Mouse (Mus musculus) heart, adult 2 months (tissue): Measurements from ENCODE around the gene Polr3h. TPM values are rescaled to one million over a fixed set of nuclear protein-coding genes. Genes with fewer than 3 reads are reported as not detected.
"Not testable (repeated sequence)": the region's sequence is repeated elsewhere in the genome, so short reads cannot be mapped to it uniquely, and the experiment has no call there.

ENCODE experiments used
- DNase-seq, 2 experiments: peaks; one replicate each; pipeline ENCODE4 v3.0.0; 2021
- H3K27ac ChIP-seq: fragments of 200-600 bp; 2 replicates; pipeline ENCODE4 v1.8.1; 2022
- H3K27me3 ChIP-seq: fragments of 200-500 bp; 2 replicates; pipeline ENCODE4 v1.6.1; 2012; ENCODE audit warnings: mild to moderate bottlenecking, low read length, inconsistent platforms, mixed read lengths; ENCODE audit not compliant: control insufficient read depth, insufficient read depth
- H3K36me3 ChIP-seq: fragments of 200-500 bp; 2 replicates; pipeline ENCODE4 v1.6.1; 2012; ENCODE audit warnings: low read length, inconsistent platforms; ENCODE audit not compliant: control insufficient read depth, insufficient read depth
- H3K4me1 ChIP-seq: fragments of 200-500 bp; 2 replicates; pipeline ENCODE4 v1.6.1; 2011; ENCODE audit warnings: low read length; ENCODE audit not compliant: control insufficient read depth, insufficient read depth
- H3K4me3 ChIP-seq: fragments of 200-600 bp; 2 replicates; pipeline ENCODE4 v1.8.1; 2022
- H3K79me2 ChIP-seq: fragments of 200-500 bp; replicated peaks from 2 replicates; pipeline ENCODE4 v1.6.1; 2012; ENCODE audit warnings: mild to moderate bottlenecking, inconsistent platforms, low read length, moderate library complexity, mixed read lengths; ENCODE audit not compliant: control insufficient read depth, insufficient read depth
- H3K9ac ChIP-seq: fragments of 200-500 bp; 2 replicates; pipeline ENCODE4 v1.6.1; 2012; ENCODE audit warnings: low read depth, mild to moderate bottlenecking, control low read depth, inconsistent platforms, low read length, mixed read lengths
- CTCF ChIP-seq: fragments of 200-600 bp; IDR thresholded peaks from 2 replicates; pipeline ENCODE4 v1.8.1; 2022; ENCODE audit warnings: antibody characterized with exemption, mild to moderate bottlenecking, moderate library complexity
- EP300 ChIP-seq: fragments of 200-500 bp; IDR thresholded peaks from 2 replicates; pipeline ENCODE4 v1.6.1; 2011; ENCODE audit warnings: low read depth, low read length, control low read depth; ENCODE audit not compliant: insufficient read depth
- POLR2A ChIP-seq: fragments of 200-500 bp; IDR thresholded peaks from 2 replicates; pipeline ENCODE4 v1.6.1; 2011; ENCODE audit warnings: mild to moderate bottlenecking, low read depth, low read length, control low read depth; ENCODE audit not compliant: insufficient read depth
- WGBS: fragments of 180-500 bp; shearing (Covaris S2); methylation state at CpG from one replicate; pipeline ENCODE4 v1.1.7; 2018; 5-methylcytosine and 5-hydroxymethylcytosine counted together
- intact Hi-C: fragments of 180-260 bp; cut with DNase I; formaldehyde crosslinking; loops from one replicate; pipeline ENCODE4 v1.15.1; 2025
- polyA plus RNA-seq: library from polyadenylated mRNA; depleted of rRNA; stranded (reverse); fragments of >200 nt; gene quantifications from 2 replicates; pipeline ENCODE4 v1.2.3, GENCODE M21; 2012
- total RNA-seq, 2 experiments: library from RNA; stranded (reverse); gene quantifications; 2 replicates each; pipeline ENCODE4 v1.2.3; 2021

The Polr3h gene
- total and polyA plus RNA-seq, 3 experiments: 5.9 to 8.1 (median 7.2) TPM

DNA sequence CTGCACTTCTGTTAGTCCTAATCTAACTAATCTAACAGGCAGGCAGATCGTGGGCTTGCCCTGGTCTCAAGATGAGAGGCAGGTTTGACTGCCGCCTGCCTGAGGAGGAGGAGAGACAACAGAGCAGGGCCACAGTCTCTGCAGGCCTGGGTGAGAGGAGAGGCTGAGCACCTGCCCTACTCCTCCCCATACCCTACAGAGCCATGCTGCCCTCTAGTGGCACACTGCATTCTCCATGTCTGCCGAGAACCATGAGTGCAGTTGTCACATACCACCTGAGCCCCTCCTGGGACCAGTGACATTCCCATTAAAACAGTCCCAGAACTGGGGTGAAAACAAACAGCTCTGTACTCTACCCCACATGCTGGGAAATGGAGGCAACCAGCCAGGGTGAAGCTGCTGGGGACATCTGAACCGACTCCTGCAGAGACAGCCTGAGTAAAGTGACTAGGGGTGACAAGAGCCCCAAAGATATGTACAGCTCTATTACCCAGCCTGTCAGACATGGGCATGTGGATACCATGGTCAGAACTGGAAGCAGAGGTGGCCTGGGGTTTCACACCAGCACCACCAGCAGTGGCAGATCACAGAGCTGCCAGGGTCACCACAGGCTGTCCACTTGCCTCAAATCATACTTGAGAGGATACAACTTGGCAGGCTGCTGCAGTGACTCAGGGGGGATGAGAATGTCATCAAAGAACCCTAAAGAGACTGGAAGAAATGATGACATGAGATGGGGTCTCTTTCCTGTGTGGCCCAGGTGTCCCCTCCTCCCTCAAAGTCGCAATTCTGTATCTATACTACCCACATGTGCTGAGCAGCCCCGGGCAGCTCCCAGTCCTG lies 8.2 kb downstream of the Polr3h start:
- peak; percentile 69 to 81 for DNase-seq
- no peak overlapping the region for H3K9ac ChIP-seq
- intact Hi-C loops: loop anchor here (1.0 kb wide), 1 partner anchor 87 kb away; no protein-coding TSS in a partner anchor
- no peaks in the 10 kb centered on the region for H3K79me2 ChIP-seq
- H3K36me3 ChIP-seq: no peaks in the 10 kb centered on the region
- no peak overlapping the region for H3K4me3 ChIP-seq
- no peak overlapping the region for H3K27ac ChIP-seq
- WGBS: 49% methylated on average over 6 of the region's 6 CpGs
- 0 out of 2 replicates have a peak, but pooled peaks cover 1% of the 10 kb centered on the region for H3K4me1 ChIP-seq
- 0 out of 2 replicates have a peak, but pooled peaks have one; percentile 4 for TF ChIP-seq POLR2A
- TF ChIP-seq CTCF: peak; percentile 96
- TF ChIP-seq EP300: 0 out of 2 replicates have a peak, but pooled peaks have one; percentile 72
- H3K27me3 ChIP-seq: no peaks in the 10 kb centered on the region

DNA sequence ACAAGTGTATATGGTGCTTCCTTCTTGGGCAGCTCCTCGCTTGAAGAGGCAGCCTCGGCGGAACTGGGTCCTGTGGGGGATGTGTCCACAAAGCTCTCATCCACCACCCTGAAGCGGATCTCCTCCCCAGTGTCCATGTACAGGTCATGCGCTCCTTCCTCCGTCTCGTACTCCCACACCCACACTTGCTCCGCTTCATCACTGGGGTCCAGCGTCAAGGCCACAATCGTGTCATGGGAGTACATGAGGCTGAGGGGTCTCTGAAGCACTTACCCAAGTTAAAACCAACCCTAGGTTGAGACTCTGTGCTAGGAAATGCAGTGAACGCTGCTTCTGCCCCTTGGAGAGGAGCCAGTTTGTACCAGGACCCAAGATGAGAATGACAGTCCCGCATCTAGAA lies 8.8 kb downstream of the Polr3h start:
- WGBS: 83% methylated on average over 12 of the region's 12 CpGs
- no peaks in the 10 kb centered on the region for H3K27me3 ChIP-seq
- H3K27ac ChIP-seq: no peak overlapping the region
- no peak overlapping the region for H3K4me3 ChIP-seq
- DNase-seq: no peak
- H3K79me2 ChIP-seq: no peaks in the 10 kb centered on the region
- intact Hi-C loops: loop anchor here (1.0 kb wide), 1 partner anchor 86 kb away; no protein-coding TSS in a partner anchor
- H3K36me3 ChIP-seq: no peaks in the 10 kb centered on the region
- 0 out of 2 replicates have a peak, but pooled peaks cover 1% of the 10 kb centered on the region for H3K4me1 ChIP-seq
- TF ChIP-seq EP300 (no peak), POLR2A (0 out of 2 replicates have a peak, but pooled peaks have one; percentile 8)
- H3K9ac ChIP-seq: no peak overlapping the region

DNA sequence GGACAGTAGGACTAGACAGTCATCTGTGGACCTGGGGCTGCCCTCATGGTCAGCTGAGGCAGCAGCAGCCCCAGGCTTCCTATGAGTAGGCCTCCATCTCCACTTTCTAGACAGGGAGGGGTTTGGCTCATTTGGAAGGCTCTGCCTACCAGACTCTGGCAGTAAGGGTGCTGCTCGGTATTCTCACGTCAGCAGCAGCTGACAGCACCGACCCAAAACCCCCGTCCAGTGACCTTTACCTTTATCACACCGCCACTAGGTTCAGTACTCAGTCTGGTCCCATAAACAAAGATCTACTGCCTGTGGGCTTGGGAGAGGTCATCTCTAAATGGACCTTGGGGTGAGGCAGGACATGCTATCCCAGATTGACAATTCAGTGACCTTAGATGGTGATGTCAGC lies 10.4 kb downstream of the Polr3h start:
- no peaks in the 10 kb centered on the region for H3K27me3 ChIP-seq
- H3K4me3 ChIP-seq: no peak overlapping the region
- peak overlapping the region; percentile 1 for H3K27ac ChIP-seq
- no peaks in the 10 kb centered on the region for H3K36me3 ChIP-seq
- intact Hi-C loops: no loop called here
- H3K9ac ChIP-seq: no peak overlapping the region
- no peaks in the 10 kb centered on the region for H3K4me1 ChIP-seq
- TF ChIP-seq EP300 (no peak), CTCF (no peak), POLR2A (no peak)
- no peak for DNase-seq
- WGBS: 49% methylated on average over 5 of the region's 5 CpGs
- no peaks in the 10 kb centered on the region for H3K79me2 ChIP-seq

DNA sequence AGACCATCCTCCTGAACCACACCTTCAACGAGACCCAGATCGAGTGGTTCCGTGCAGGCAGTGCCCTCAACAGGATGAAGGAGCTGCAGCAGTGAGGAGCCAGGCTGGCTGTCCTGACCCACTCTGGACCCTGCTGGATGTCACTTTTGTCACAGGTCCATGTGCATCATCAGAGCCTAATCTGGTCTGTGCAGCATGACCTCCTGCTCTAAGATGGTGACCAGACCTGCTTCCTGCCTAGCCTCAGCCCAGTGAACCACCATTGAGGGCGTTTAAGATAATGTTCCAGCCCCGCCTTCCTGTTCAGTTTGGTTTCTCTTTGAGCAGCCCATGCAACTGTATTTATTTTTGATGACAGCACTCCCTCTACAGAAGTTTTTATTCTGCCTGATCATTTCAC lies 11.4 kb downstream of the Polr3h start:
- Histone ChIP-seq H3K79me2 (no peaks in the 10 kb centered on the region), H3K36me3 (no peaks in the 10 kb centered on the region), H3K4me3 (no peak overlapping the region), H3K27me3 (no peaks in the 10 kb centered on the region), H3K27ac (no peak overlapping the region), H3K4me1 (no peaks in the 10 kb centered on the region), H3K9ac (no peak overlapping the region)
- WGBS: 58% methylated on average over 5 of the region's 5 CpGs
- no peak for DNase-seq
- TF ChIP-seq CTCF (no peak), POLR2A (no peak), EP300 (no peak)
- intact Hi-C loops: no loop called here

DNA sequence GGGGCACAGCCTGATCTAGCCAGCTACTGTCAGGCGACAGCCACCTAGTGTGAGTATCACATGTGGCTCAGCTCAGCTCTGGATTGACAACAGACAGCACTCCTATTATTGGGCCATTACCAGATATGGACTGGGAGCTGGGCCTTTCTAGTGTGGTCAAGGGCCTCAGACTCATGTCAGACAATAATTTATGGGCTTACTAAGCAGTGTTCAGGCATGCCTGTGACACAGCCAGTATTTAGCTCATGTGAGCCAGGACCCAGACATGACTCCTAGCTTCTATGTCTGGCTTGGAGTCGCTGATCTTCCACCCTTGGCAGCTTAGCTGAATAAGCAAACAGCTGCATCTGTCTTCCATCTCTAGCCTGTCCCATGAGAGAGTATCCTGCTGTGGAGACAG lies 13.5 kb downstream of the Polr3h start:
- no peak overlapping the region for H3K4me3 ChIP-seq
- DNase-seq: no peak
- H3K27me3 ChIP-seq: no peaks in the 10 kb centered on the region
- TF ChIP-seq POLR2A (no peak), CTCF (no peak), EP300 (no peak)
- H3K79me2 ChIP-seq: no peaks in the 10 kb centered on the region
- no peaks in the 10 kb centered on the region for H3K4me1 ChIP-seq
- no peak overlapping the region for H3K9ac ChIP-seq
- peak overlapping the region; percentile 40 for H3K27ac ChIP-seq
- no peaks in the 10 kb centered on the region for H3K36me3 ChIP-seq
- 34% methylated on average over 2 of the region's 2 CpGs for WGBS
- intact Hi-C loops: no loop called here

DNA sequence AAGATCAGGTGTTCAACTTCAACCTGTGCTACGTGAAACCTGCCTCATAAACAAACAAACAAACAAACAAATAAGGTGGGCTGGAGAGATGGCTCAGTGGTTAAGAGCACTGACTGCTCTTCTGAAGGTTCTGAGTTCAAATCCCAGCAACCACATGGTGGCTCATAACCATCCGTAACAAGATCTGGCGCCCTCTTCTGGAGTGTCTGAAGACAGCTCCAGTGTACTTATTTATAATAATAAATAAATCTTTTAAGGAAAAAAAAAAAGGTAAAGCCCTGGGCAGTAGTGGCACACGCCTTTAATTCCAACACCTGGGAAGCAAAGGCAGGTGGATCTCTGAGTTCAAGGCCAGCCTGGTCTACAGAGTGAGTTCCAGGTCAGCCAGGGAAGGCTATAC lies 17.3 kb downstream of the Polr3h start:
- DNase-seq, intact Hi-C loops, H3K36me3 ChIP-seq, H3K9ac ChIP-seq, H3K27me3 ChIP-seq, H3K27ac ChIP-seq, H3K4me3 ChIP-seq, H3K4me1 ChIP-seq, H3K79me2 ChIP-seq: not testable (repeated sequence)
- 88% methylated on average over 4 of the region's 4 CpGs for WGBS
- TF ChIP-seq CTCF: peak; percentile 59
